Mouse (Mus musculus) myocyte (in vitro differentiated cells): ENCODE measurements at regions not wholly inside any gene's neighbourhood (a gene's known extent, or its start where the extent isn't known, plus 50 kb on each side); places are given as distances from the start of the nearest gene placed in this dataset.

ENCODE experiments used
- CEBPB ChIP-seq: IDR thresholded peaks from 2 replicates; pipeline ENCODE4 v1.6.1; 2011; ENCODE audit warnings: mild to moderate bottlenecking, moderate library complexity; ENCODE audit not compliant: poor library complexity, insufficient read depth, severe bottlenecking
- MAX ChIP-seq: IDR thresholded peaks from one replicate; pipeline ENCODE4 v1.6.1; 2011; ENCODE audit warnings: low read depth, mild to moderate bottlenecking, control low read depth
- MYOD1 ChIP-seq, 3 experiments: IDR thresholded peaks; one replicate each; pipeline ENCODE4 v1.6.1; 2011; ENCODE audit warnings: control low read depth in 2 of 3, low read depth in 2 of 3, mild to moderate bottlenecking in 2 of 3, moderate library complexity in 1 of 3; ENCODE audit not compliant: insufficient read length in 2 of 3, control insufficient read depth in 1 of 3
- MYOG ChIP-seq, 3 experiments: IDR thresholded peaks; one replicate each; pipeline ENCODE4 v1.6.1; 2011; ENCODE audit warnings: control low read depth in 2 of 3, low read depth in 2 of 3, mild to moderate bottlenecking in 2 of 3; ENCODE audit not compliant: insufficient read length in 2 of 3, control insufficient read depth in 1 of 3, insufficient read depth in 1 of 3
- POLR2A ChIP-seq: IDR thresholded peaks from one replicate; pipeline ENCODE4 v1.6.1; 2011; ENCODE audit warnings: low read depth, mild to moderate bottlenecking, control low read depth, moderate library complexity; ENCODE audit not compliant: insufficient read length
- POLR2AphosphoS2 ChIP-seq: IDR thresholded peaks from one replicate; pipeline ENCODE4 v1.6.1; 2011; ENCODE audit warnings: low read depth, control low read depth; ENCODE audit not compliant: insufficient read length
- TCF12 ChIP-seq: IDR thresholded peaks from one replicate; pipeline ENCODE4 v1.6.1; 2011; ENCODE audit warnings: mild to moderate bottlenecking, control low read depth; ENCODE audit not compliant: poor library complexity, insufficient read depth, severe bottlenecking
- USF1 ChIP-seq: IDR thresholded peaks from one replicate; pipeline ENCODE4 v1.6.1; 2011; ENCODE audit warnings: low read depth, mild to moderate bottlenecking, control low read depth, moderate library complexity

DNA sequence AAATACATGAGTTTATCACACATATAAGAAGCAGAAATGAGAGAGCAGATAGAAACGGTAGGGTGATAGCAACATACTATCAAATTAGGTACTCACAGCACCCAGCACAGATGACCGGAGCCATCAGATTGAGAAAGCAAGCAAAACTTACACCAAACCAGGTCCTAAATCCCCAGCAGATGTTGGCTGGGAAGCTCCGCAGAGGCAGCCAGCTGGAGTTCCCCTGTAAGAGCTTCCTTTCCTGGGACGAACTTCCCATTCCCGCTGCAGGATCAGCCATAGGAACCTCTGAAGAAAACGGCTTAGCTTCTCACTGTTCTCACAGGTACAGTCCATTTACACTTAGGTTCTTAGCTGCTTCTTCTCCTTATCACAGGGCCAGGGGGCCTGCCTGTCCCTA is 625.9 kb upstream of the Adamts9 start:
- TF ChIP-seq MAX = no peak
- no peak for TF ChIP-seq POLR2A
- TF ChIP-seq POLR2AphosphoS2 = no peak
- no peak for TF ChIP-seq TCF12
- no peak for TF ChIP-seq USF1
- TF ChIP-seq MYOD1 (IDR thresholded peaks at IDR 0.05; ENCODE audit: control insufficient read depth in 1 of 3, insufficient read length in 2 of 3, low read depth in 2 of 3) = no peak
- TF ChIP-seq CEBPB = no peak
- TF ChIP-seq MYOG (IDR thresholded peaks at IDR 0.05; ENCODE audit: control insufficient read depth in 1 of 3, insufficient read depth in 1 of 3, insufficient read length in 2 of 3, low read depth in 2 of 3) = no peak
